Comparison of ENCODE assay signal across 8 mouse cellular contexts in genomic region chr5:107726281-107727006, GRCm38 (mm10). TPM values are rescaled to one million over a fixed set of nuclear protein-coding genes. Genes with fewer than 3 reads are reported as not detected.
DNase-seq lines count a peak whose midpoint lies in the region; ATAC-seq and TF ChIP-seq lines count a peak whose summit lies in the region.

No protein-coding gene starts in this region.

- H3K27me3 ChIP-seq in E14TG2a.4 (ENCODE audit: insufficient read depth, low read length), result peaks cover 76% of the 10 kb centered on the region
- H3K27me3 ChIP-seq in forebrain, embryonic 13.5 days, result peaks cover 95% of the 10 kb centered on the region
- peaks cover 65% of the 10 kb centered on the region for H3K27me3 ChIP-seq in intestine, embryonic 16.5 days (replicated peaks; ENCODE audit: control insufficient read depth, insufficient read depth, low read length)
- peaks cover 81% of the 10 kb centered on the region for H3K27me3 ChIP-seq in midbrain, embryonic 15.5 days (replicated peaks)

- H3K4me3 ChIP-seq in E14TG2a.4 (replicated peaks; ENCODE audit: low read length), result peak overlapping the region; percentile 57
- peak overlapping the region; percentile 23 for H3K4me3 ChIP-seq in forebrain, embryonic 13.5 days
- peak overlapping the region; percentile 43 for H3K4me3 ChIP-seq in intestine, embryonic 16.5 days (ENCODE audit: low read length)
- H3K4me3 ChIP-seq in midbrain, embryonic 15.5 days, result peak overlapping the region; percentile 8; the same call in 1 of the 2 replicates

- no peak overlapping the region for H3K27ac ChIP-seq in forebrain, embryonic 13.5 days
- no peak overlapping the region for H3K27ac ChIP-seq in intestine, embryonic 16.5 days (ENCODE audit: low read length)
- no peak overlapping the region for H3K27ac ChIP-seq in midbrain, embryonic 15.5 days

- no peaks in the 10 kb centered on the region for H3K36me3 ChIP-seq in E14TG2a.4 (ENCODE audit: insufficient read depth, low read length)
- no peaks in the 10 kb centered on the region for H3K36me3 ChIP-seq in forebrain, embryonic 13.5 days (ENCODE audit: poor library complexity, severe bottlenecking)
- no peaks in the 10 kb centered on the region for H3K36me3 ChIP-seq in intestine, embryonic 16.5 days (ENCODE audit: control insufficient read depth, insufficient read depth, low read length)
- no peaks in the 10 kb centered on the region for H3K36me3 ChIP-seq in midbrain, embryonic 15.5 days (replicated peaks)

- peak overlapping the region; percentile 47 for H3K4me2 ChIP-seq in forebrain, embryonic 13.5 days
- peak overlapping the region; percentile 59 for H3K4me2 ChIP-seq in intestine, embryonic 16.5 days (ENCODE audit: low read depth, low read length)
- H3K4me2 ChIP-seq in midbrain, embryonic 15.5 days, result peak overlapping the region; percentile 36

- ATAC-seq in forebrain, embryonic 13.5 days, result no peak
- ATAC-seq in intestine, embryonic 16.5 days, result no peak
- no peak for ATAC-seq in midbrain, embryonic 15.5 days (replicated peaks)

- H3K9me3 ChIP-seq in E14TG2a.4 (ENCODE audit: low read length), result no peaks in the 10 kb centered on the region
- H3K9me3 ChIP-seq in forebrain, embryonic 13.5 days (replicated peaks), result no peaks in the 10 kb centered on the region
- H3K9me3 ChIP-seq in intestine, embryonic 16.5 days (ENCODE audit: control insufficient read depth, low read length), result no peaks in the 10 kb centered on the region
- H3K9me3 ChIP-seq in midbrain, embryonic 15.5 days, result no peaks in the 10 kb centered on the region; the same call in 1 of the 2 replicates

- peaks cover 42% of the 10 kb centered on the region for H3K4me1 ChIP-seq in E14TG2a.4 (replicated peaks; ENCODE audit: low read depth, low read length)
- peaks cover 38% of the 10 kb centered on the region for H3K4me1 ChIP-seq in forebrain, embryonic 13.5 days
- peaks cover 44% of the 10 kb centered on the region for H3K4me1 ChIP-seq in intestine, embryonic 16.5 days (ENCODE audit: control insufficient read depth, insufficient read depth, low read length)
- H3K4me1 ChIP-seq in midbrain, embryonic 15.5 days, result peaks cover 43% of the 10 kb centered on the region

- no peak overlapping the region for H3K9ac ChIP-seq in forebrain, embryonic 13.5 days
- no peak overlapping the region for H3K9ac ChIP-seq in intestine, embryonic 16.5 days (ENCODE audit: low read depth, low read length)
- no peak overlapping the region for H3K9ac ChIP-seq in midbrain, embryonic 15.5 days

- peak; percentile 23 for DNase-seq in gastrocnemius, postnatal 10 days
- no peak for DNase-seq in gastrocnemius, adult 8-10 months (ENCODE audit: low spot score in 2 of 2)
- DNase-seq in layer of hippocampus, adult 9-10 months (ENCODE audit: low spot score), result no peak
- DNase-seq in urinary bladder, postnatal 14 days (ENCODE audit: low spot score), result no peak

- no peak for TF ChIP-seq CTCF in E14TG2a.4 (conservative IDR thresholded peaks at IDR 0.05; ENCODE audit: low read length)

- under 1% methylated on average over 57 of the region's 57 CpGs for WGBS in forebrain, embryonic 13.5 days
- WGBS in intestine, embryonic 16.5 days, result under 1% methylated on average over 57 of the region's 57 CpGs
- under 1% methylated on average over 57 of the region's 57 CpGs for WGBS in midbrain, embryonic 15.5 days

RNA-seq across cellular contexts. Expression of gene Gfi1, which starts 0.6 kb away (rescaled TPM):
- total RNA-seq in gastrocnemius, postnatal 10 days (2021), result under 1 TPM; 0.12 to 0.25 TPM
- not detected for total RNA-seq in gastrocnemius, adult 8-10 months (2022)
- polyA plus RNA-seq in forebrain, embryonic 13.5 days (2015; fragmentation: Nextera tagmentation; extraction: Ambion mirVana), result not detected in 2 replicates
- polyA plus RNA-seq in intestine, embryonic 16.5 days (2015; fragmentation: Nextera tagmentation; extraction: Ambion mirVana), result 0.92 and 1.1 TPM in 2 replicates
- polyA plus RNA-seq in midbrain, embryonic 15.5 days (2015; fragmentation: Nextera tagmentation; extraction: Ambion mirVana), result not detected in 2 replicates
